ENCODE assay signal across 8 mouse cellular contexts in genomic region chr13:77135621-77135981, GRCm38 (mm10). TPM values are rescaled to one million over a fixed set of nuclear protein-coding genes. Genes with fewer than 3 reads are reported as not detected.
DNase-seq lines count a peak whose midpoint lies in the region; ATAC-seq and TF ChIP-seq lines count a peak whose summit lies in the region.

No protein-coding gene starts in this region.

- peaks cover 28% of the 10 kb centered on the region for H3K79me2 ChIP-seq in myocyte (ENCODE audit: control insufficient read depth, insufficient read depth)

- H3K4me3 ChIP-seq in layer of hippocampus, adult 2 months, result peak overlapping the region; percentile 92
- H3K4me3 ChIP-seq in embryonic facial prominence, embryonic 12.5 days, result peak overlapping the region; percentile 91
- peak overlapping the region; percentile 99 for H3K4me3 ChIP-seq in intestine, embryonic 16.5 days (ENCODE audit: low read length)
- peak overlapping the region; percentile 76 for H3K4me3 ChIP-seq in myocyte

- no peak for TF ChIP-seq POLR2A in myocyte (IDR thresholded peaks at IDR 0.05; ENCODE audit: insufficient read length, low read depth)

- H3K27me3 ChIP-seq in embryonic facial prominence, embryonic 12.5 days, result no peaks in the 10 kb centered on the region
- no peaks in the 10 kb centered on the region for H3K27me3 ChIP-seq in intestine, embryonic 16.5 days (replicated peaks; ENCODE audit: control insufficient read depth, insufficient read depth, low read length)
- no peaks in the 10 kb centered on the region for H3K27me3 ChIP-seq in myocyte (ENCODE audit: control insufficient read depth, insufficient read depth, insufficient read length)

- H3K4me1 ChIP-seq in embryonic facial prominence, embryonic 12.5 days, result peaks cover 10% of the 10 kb centered on the region
- H3K4me1 ChIP-seq in intestine, embryonic 16.5 days (ENCODE audit: control insufficient read depth, insufficient read depth, low read length), result no peaks in the 10 kb centered on the region

- no peaks in the 10 kb centered on the region for H3K36me3 ChIP-seq in embryonic facial prominence, embryonic 12.5 days
- H3K36me3 ChIP-seq in intestine, embryonic 16.5 days (ENCODE audit: control insufficient read depth, insufficient read depth, low read length), result no peaks in the 10 kb centered on the region
- no peaks in the 10 kb centered on the region for H3K36me3 ChIP-seq in myocyte (ENCODE audit: control insufficient read depth, insufficient read depth)

- H3K4me2 ChIP-seq in embryonic facial prominence, embryonic 12.5 days (replicated peaks), result peak overlapping the region; percentile 61
- peak overlapping the region; percentile 56 for H3K4me2 ChIP-seq in intestine, embryonic 16.5 days (ENCODE audit: low read depth, low read length)
- H3K4me2 ChIP-seq in myocyte (ENCODE audit: low read depth), result peak overlapping the region; percentile 77

- peak; percentile 59 for ATAC-seq in embryonic facial prominence, embryonic 12.5 days (ENCODE audit: insufficient number of reproducible peaks, insufficient read depth, low FRiP score, low TSS enrichment)
- ATAC-seq in intestine, embryonic 16.5 days, result peak; percentile 77

- no peak for DNase-seq in layer of hippocampus, adult 2 months (ENCODE audit: low spot score in 2 of 2)
- DNase-seq in layer of hippocampus, postnatal 25 days (ENCODE audit: extremely low spot score in 1 of 2, low spot score in 1 of 2), result no peak
- DNase-seq in yolk sac, embryonic 10.5 days (ENCODE audit: low spot score), result no peak
- no peak for DNase-seq in urinary bladder, postnatal 25 days (ENCODE audit: low spot score)
- DNase-seq in urinary bladder, postnatal 36 days (ENCODE audit: low spot score in 2 of 2), result no peak

- H3K27ac ChIP-seq in layer of hippocampus, adult 2 months, result peak overlapping the region; percentile 90
- peak overlapping the region; percentile 96 for H3K27ac ChIP-seq in embryonic facial prominence, embryonic 12.5 days
- H3K27ac ChIP-seq in intestine, embryonic 16.5 days (ENCODE audit: low read length), result peak overlapping the region; percentile 94; the same call in 1 of the 2 replicates

- TF ChIP-seq CTCF in layer of hippocampus, adult 2 months (conservative IDR thresholded peaks at IDR 0.05), result no peak

- H3K9ac ChIP-seq in embryonic facial prominence, embryonic 12.5 days, result peak overlapping the region; percentile 93
- peak overlapping the region; percentile 92 for H3K9ac ChIP-seq in intestine, embryonic 16.5 days (ENCODE audit: low read depth, low read length)

- under 1% methylated on average over 11 of the region's 11 CpGs for WGBS in embryonic facial prominence, embryonic 12.5 days
- 1% methylated on average over 11 of the region's 11 CpGs for WGBS in intestine, embryonic 16.5 days

- H3K9me3 ChIP-seq in embryonic facial prominence, embryonic 12.5 days, result no peaks in the 10 kb centered on the region
- H3K9me3 ChIP-seq in intestine, embryonic 16.5 days (ENCODE audit: control insufficient read depth, low read length), result no peaks in the 10 kb centered on the region

- H3ac ChIP-seq in myocyte (ENCODE audit: control insufficient read depth, insufficient read length), result peak overlapping the region; percentile 43

TF ChIP-seq in myocyte, 11 proteins besides CTCF, POLR2A, EP300 and RAD21:
- no peak for TF ChIP-seq E2F4 (IDR thresholded peaks at IDR 0.05; ENCODE audit: insufficient read depth)
- TF ChIP-seq SRF (IDR thresholded peaks at IDR 0.05; ENCODE audit: control insufficient read depth, insufficient read length, low read depth), result no peak
- no peak for TF ChIP-seq REST (IDR thresholded peaks at IDR 0.05; ENCODE audit: insufficient read depth, insufficient read length)
- TF ChIP-seq MAX (IDR thresholded peaks at IDR 0.05; ENCODE audit: low read depth), result no peak
- no peak for TF ChIP-seq USF1 (IDR thresholded peaks at IDR 0.05; ENCODE audit: low read depth)
- no peak for TF ChIP-seq POLR2AphosphoS2 (IDR thresholded peaks at IDR 0.05; ENCODE audit: insufficient read length, low read depth)
- no peak for TF ChIP-seq MYOG (IDR thresholded peaks at IDR 0.05; ENCODE audit: control insufficient read depth in 1 of 3, insufficient read depth in 1 of 3, insufficient read length in 2 of 3, low read depth in 2 of 3)

RNA-seq across cellular contexts. Expression of gene 2210408I21Rik, which starts 0.3 kb away (rescaled TPM):
- total RNA-seq in layer of hippocampus, adult 2 months (2021), result 10 to 100 TPM; 19.5 TPM
- total RNA-seq in layer of hippocampus, postnatal 25 days (2021), result 10 to 100 TPM; 18.9 to 20.3 TPM
- polyA plus RNA-seq in embryonic facial prominence, embryonic 12.5 days (2016; fragmentation: Nextera tagmentation; extraction: Ambion mirVana), result 10.6 and 10.8 TPM in 2 replicates
- polyA plus RNA-seq in intestine, embryonic 16.5 days (2015; fragmentation: Nextera tagmentation; extraction: Ambion mirVana), result 4.1 and 4.9 TPM in 2 replicates
- 1.7 TPM for polyA plus RNA-seq in myocyte (2012; fragmentation: generic; extraction: Trizol)

RNA-seq across cellular contexts. Expression of gene Slf1, which starts 0.3 kb away (rescaled TPM):
- total RNA-seq in layer of hippocampus, adult 2 months (2021), result 10 to 100 TPM; 16.7 to 17.4 TPM
- 10 to 100 TPM; 15.2 to 19.2 TPM for total RNA-seq in layer of hippocampus, postnatal 25 days (2021)
- polyA plus RNA-seq in embryonic facial prominence, embryonic 12.5 days (2016; fragmentation: Nextera tagmentation; extraction: Ambion mirVana), result 43.7 and 52.4 TPM in 2 replicates
- 17.2 and 20.8 TPM in 2 replicates for polyA plus RNA-seq in intestine, embryonic 16.5 days (2015; fragmentation: Nextera tagmentation; extraction: Ambion mirVana)
- 3.2 TPM for polyA plus RNA-seq in myocyte (2012; fragmentation: generic; extraction: Trizol)
